Comparison of ENCODE assay signal across 10 mouse cellular contexts in the genomic region with DNA sequence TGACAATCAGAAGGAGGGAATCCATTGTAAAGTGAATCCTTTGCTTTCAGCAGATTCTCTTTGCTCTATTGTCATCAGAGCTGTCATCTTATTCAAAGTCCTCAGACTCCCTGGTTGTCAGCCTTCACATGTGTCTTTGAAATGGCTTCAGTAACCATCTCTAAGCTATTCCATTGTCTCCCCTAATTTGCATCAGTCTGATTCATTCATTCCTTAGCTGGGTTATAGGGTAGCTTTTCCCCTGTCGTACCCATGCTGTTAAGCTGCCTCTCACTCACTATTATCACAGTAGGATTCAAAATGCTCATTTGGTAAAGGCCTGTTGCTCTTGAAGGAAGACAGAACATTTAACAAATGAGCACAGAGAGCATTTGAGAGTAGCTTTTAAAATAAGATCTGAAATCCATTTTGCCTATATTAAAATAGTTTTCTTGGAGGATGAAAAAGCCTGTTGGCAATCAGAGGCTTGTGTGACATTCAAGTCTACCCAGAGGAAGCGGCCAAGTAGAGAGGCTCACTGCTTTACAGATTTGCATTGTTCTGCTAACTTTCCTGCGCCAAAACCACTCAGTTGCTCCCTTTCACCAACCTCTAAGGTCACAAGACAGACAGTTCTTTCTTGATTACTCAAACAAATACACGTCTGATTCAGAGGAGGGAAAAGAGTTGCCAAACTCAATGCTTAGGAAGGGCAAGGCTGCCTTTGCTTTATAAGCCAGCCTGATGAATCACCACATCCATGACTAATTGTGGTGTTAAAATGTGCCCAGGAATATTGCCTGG.
DNase-seq lines count a peak whose midpoint lies in the region; ATAC-seq and TF ChIP-seq lines count a peak whose summit lies in the region.
"Had no signal": no experiment of that assay in that cellular context is flagged by ENCODE, and none has a peak within 500 bp of the region (broad histone marks: within the 10 kb centered on the region; RNA-seq: fewer than 3 reads in every experiment).

No protein-coding gene starts in this region.

- H3K27me3 ChIP-seq in hindbrain, embryonic 11.5 days (ENCODE audit: control insufficient read depth, insufficient read depth, low read length) = no peaks in the 10 kb centered on the region
- no peaks in the 10 kb centered on the region for H3K27me3 ChIP-seq in midbrain, postnatal 0 days (ENCODE audit: insufficient read depth, low read length)
- H3K27me3 ChIP-seq: heart, embryonic 12.5 days had no signal

- no peak overlapping the region for H3K9ac ChIP-seq in hindbrain, embryonic 11.5 days (ENCODE audit: low read depth, low read length)
- no peak overlapping the region for H3K9ac ChIP-seq in midbrain, postnatal 0 days (replicated peaks; ENCODE audit: low read length, poor library complexity, severe bottlenecking)
- H3K9ac ChIP-seq: heart, embryonic 12.5 days had no signal

- no peaks in the 10 kb centered on the region for H3K4me1 ChIP-seq in hindbrain, embryonic 11.5 days (replicated peaks; ENCODE audit: control insufficient read depth, insufficient read depth, low read length)
- no peaks in the 10 kb centered on the region for H3K4me1 ChIP-seq in midbrain, postnatal 0 days (ENCODE audit: insufficient read depth, low read length)
- H3K4me1 ChIP-seq: heart, embryonic 12.5 days had no signal

- no peak for TF ChIP-seq CTCF in left cerebral cortex, adult 2 months (IDR thresholded peaks at IDR 0.05)
- no peak for TF ChIP-seq CTCF in midbrain, postnatal 0 days (IDR thresholded peaks at IDR 0.05)

- H3K4me3 ChIP-seq in left cerebral cortex, adult 2 months = no peak overlapping the region
- H3K4me3 ChIP-seq in hindbrain, embryonic 11.5 days (ENCODE audit: low read depth, low read length) = no peak overlapping the region
- no peak overlapping the region for H3K4me3 ChIP-seq in midbrain, postnatal 0 days (ENCODE audit: low read depth, low read length)
- H3K4me3 ChIP-seq: heart, embryonic 12.5 days had no signal

- H3K27ac ChIP-seq in left cerebral cortex, adult 2 months = peak overlapping the region; percentile 60
- H3K27ac ChIP-seq in hindbrain, embryonic 11.5 days (ENCODE audit: low read depth, low read length) = no peak overlapping the region
- H3K27ac ChIP-seq in midbrain, postnatal 0 days (ENCODE audit: low read depth, low read length) = no peak overlapping the region

- H3K9me3 ChIP-seq in hindbrain, embryonic 11.5 days (ENCODE audit: control insufficient read depth, low read length) = no peaks in the 10 kb centered on the region
- H3K9me3 ChIP-seq in midbrain, postnatal 0 days (ENCODE audit: low read length) = no peaks in the 10 kb centered on the region
- H3K9me3 ChIP-seq: G1E; heart, embryonic 12.5 days had no signal

- no peaks in the 10 kb centered on the region for H3K36me3 ChIP-seq in hindbrain, embryonic 11.5 days (ENCODE audit: control insufficient read depth, insufficient read depth, low read length)
- H3K36me3 ChIP-seq in midbrain, postnatal 0 days (ENCODE audit: insufficient read depth, low read length) = no peaks in the 10 kb centered on the region
- H3K36me3 ChIP-seq: G1E; heart, embryonic 12.5 days had no signal

- peak in 1 of 2 experiments; percentile 19 for DNase-seq in left cerebral cortex, adult 2 months (ENCODE audit: extremely low spot score in 1 of 2, low spot score in 2 of 2)
- DNase-seq in left cerebral cortex, adult 11 months (ENCODE audit: low spot score) = no peak
- DNase-seq in adrenal gland, adult 8-10 months = peak; percentile 24
- peak; percentile 11 for DNase-seq in hindbrain, embryonic 11.5 days (ENCODE audit: low spot score)
- peak; percentile 38 for DNase-seq in midbrain, postnatal 0 days (ENCODE audit: low spot score)
- no peak for DNase-seq in thymus, postnatal 36 days
- no peak for DNase-seq in kidney, postnatal 36 days
- DNase-seq in cerebellum, adult 9-10 months = no peak

- intact Hi-C loops in left cerebral cortex, adult 2 months (cut with DNase I) = no loop called here

- no peak overlapping the region for H3K4me2 ChIP-seq in hindbrain, embryonic 11.5 days (replicated peaks; ENCODE audit: low read depth, low read length)
- no peak overlapping the region for H3K4me2 ChIP-seq in midbrain, postnatal 0 days (ENCODE audit: low read depth, low read length, poor library complexity, severe bottlenecking)
- H3K4me2 ChIP-seq: heart, embryonic 12.5 days had no signal

- peak; percentile 75 for ATAC-seq in hindbrain, embryonic 11.5 days (ENCODE audit: low FRiP score)
- no peak for ATAC-seq in midbrain, postnatal 0 days (ENCODE audit: low FRiP score)

- WGBS in hindbrain, embryonic 11.5 days = 27% methylated on average over 4 of the region's 4 CpGs
- WGBS in midbrain, postnatal 0 days = 22% methylated on average over 4 of the region's 4 CpGs

Comparison
In these comparisons a context has a peak if more than half of its experiments do, and no peak if none do; other contexts are left out.
1. DNase-seq: peak in adrenal gland, adult 8-10 months (single experiment), hindbrain, embryonic 11.5 days (single experiment) and midbrain, postnatal 0 days (single experiment); none in left cerebral cortex, adult 11 months (single experiment), thymus, postnatal 36 days (0 of 2), kidney, postnatal 36 days (0 of 2) and cerebellum, adult 9-10 months (single experiment).